Mouse (Mus musculus): ENCODE measurements around the gene Ndufab1.
A peak's percentile ranks its signal among the peaks of the same experiment; 100 is the strongest.
"Not testable (repeated sequence)": the region's sequence is repeated elsewhere in the genome, so short reads cannot be mapped to it uniquely, and the experiment has no call there.

The Ndufab1 gene

DNA sequence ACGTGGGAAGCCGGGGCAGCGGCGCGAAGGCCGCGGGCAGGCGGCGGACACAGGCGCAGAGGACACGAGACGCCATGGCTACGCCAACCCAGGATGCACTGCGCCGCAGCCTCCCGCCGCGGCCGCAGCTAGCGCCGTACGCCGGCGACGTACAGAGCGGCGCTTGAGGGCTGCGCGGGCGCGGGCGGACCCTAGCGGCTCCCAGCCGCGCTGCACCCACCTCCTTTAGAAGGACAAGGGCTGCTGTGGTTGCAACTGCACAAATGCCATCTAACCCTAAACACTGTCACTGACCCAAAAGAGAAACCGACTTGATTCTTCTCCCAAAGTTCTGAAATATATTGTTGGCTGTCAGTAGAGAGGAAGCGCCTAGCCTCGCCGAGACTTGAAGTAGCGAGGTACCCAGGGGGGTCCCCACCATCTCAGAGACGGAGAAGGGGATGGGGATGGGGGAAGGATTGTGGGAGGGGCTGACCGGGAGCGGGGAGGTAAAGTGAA lies at the start of gene Ndufab1:
Ndufab1 (minus strand) TSS at position 140 of the 498 bp plus-strand sequence.
- DNase-seq, result peak; percentile 83

DNA sequence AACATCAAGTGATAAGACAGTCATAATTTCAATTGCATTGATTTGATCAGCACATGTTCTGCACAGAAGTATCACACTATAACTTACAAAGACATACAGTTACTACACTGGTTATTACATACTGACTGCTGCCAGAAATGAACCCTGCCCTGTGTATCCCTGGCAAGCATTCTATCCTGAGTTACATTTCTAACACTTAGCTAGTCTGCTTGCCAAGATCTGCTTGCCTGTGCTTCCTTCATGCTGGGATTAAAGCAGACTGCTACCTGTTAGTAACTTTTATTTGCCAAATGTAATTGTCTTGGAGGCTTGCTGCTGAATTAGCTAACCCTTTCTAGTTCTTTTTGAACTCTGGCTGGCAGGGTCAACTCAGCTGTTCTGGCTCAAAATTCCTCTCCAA lies 39.3 kb upstream of the Ndufab1 start:
- no peak for DNase-seq

DNA sequence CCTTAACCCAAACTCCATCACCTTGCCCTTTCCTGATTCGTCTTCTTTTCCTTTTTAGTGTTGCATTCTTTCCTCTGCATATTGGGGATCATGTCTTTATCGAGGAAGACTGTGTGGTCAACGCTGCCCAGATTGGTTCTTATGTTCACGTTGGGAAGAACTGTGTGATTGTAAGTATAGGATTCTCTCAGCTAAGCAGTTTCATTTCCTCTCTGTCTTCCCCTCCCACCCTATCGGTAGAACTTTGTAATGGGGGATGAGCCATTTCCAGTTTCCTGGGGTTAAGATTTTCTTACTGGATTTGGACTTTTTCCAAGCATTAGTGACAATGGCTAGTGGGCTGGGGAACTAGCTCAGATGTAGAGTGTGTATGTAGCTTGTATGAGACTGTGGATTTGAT lies 36.5 kb upstream of the Ndufab1 start:
- DNase-seq, result no peak

DNA sequence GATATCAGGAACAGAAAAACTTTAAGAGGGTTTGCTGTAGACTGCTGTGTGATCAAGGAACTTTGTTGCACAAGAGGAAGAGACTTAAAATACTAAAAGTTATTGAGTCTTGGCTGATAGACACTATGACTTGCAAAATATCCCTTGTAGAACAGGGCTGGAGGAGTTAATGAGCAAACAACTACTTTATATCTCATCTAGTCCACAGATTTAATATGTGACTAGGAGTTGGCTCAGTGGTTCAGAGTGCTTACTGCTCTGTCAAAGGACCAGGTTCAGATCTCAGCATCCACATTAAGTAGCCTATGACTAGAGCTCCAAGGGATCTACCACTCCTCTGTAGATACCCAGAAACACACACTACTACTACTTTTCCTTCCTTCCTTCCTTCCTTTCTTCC lies 35.4 kb upstream of the Ndufab1 start:
- no peak for DNase-seq

DNA sequence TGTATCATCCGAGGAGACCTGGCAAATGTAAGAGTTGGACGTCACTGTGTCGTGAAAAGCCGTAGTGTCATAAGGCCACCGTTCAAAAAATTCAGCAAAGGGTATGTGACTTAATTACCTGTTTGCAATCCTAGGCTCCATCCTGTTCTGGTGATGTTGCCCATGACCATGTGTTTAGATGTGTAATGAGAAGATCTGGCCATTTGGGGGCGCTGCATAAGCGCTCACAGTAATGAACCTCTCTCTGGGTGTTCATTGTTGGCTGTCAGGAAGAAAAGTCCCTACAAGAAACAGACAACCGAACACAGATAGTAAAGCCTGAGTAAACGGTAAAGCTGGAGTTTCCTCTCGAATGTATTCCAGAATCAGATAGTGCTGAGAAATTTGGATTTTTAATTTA lies 33.4 kb upstream of the Ndufab1 start:
- DNase-seq, result peak; percentile 19

DNA sequence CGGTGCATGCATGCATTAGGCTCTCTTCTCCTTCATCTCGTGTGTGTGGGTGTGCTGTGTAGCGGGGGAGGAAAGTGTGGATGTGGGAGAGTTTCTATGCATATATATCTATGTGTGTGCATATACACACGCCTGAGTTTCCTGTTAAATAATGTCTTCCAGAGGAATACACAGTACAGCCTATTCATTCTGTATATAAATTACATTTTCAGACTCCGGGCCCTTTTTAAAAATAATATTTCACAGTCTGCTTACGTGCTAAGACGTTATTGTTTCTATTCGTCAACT lies 31.6 kb upstream of the Ndufab1 start:
- DNase-seq, result no peak

DNA sequence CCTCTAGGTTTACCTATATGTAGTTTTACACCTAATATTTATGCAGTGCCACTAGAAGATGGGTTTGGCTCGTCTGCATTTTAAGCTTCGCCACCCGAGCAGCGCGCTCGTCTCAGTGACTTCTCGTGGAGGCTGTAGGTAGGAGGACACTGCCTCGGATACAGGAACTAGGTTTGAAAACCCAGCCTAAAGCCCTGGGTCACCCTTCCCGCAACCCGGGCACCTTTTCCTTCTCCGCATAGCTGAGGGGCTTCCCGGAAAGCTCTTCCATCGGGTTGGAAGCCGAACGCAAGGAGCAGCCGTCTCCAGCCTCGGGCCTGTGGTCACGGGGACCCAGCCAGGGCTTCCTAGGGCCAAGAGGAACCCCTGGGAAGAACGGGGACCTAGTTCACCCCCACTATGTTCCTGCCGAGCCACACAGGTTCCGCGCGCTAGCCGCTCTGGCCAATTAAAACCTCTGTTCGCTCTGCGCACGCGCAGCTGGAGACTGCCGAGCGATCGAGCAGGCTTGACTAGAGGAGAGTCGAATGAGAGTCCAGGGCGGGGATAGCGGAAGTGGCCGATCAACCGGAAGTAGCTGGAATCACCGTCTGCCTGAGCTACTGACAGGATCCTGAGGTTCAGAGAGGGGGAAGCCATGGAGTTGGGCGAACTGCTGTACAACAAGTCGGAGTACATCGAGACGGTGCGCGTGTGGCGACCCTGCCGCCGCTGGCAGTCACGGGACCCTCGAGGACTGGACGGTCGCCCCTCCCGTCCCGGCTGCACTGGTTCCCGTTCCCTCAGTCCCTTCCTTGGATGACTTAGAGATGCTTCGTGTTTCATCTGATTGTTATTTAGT lies 31.0 kb upstream of the Ndufab1 start, which contains the start of the genes Palb2 and Dctn5:
Palb2 (minus strand) TSS at position 489 of the 841 bp plus-strand sequence.
Dctn5 (plus strand) TSS at position 545 of the 841 bp plus-strand sequence.
- DNase-seq, result peak; percentile 97

DNA sequence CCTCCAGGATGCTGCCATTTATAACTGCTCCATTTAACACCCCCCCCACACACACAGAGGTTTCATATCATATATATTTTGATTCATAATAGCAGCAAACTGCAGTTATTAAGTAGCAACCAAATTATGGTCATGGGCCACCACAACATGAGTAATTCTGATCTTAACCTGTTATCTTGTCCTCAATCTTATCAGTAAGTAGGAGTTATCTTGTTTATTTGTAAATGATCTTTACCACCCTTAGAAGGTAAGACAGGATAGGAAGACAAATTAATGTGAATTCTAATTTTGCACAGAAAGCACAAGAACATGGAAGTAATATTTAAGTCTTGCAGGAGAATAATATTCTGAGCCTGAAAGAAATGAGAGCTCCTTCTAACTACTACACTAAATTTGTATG lies 30.1 kb upstream of the Ndufab1 start:
- no peak for DNase-seq

DNA sequence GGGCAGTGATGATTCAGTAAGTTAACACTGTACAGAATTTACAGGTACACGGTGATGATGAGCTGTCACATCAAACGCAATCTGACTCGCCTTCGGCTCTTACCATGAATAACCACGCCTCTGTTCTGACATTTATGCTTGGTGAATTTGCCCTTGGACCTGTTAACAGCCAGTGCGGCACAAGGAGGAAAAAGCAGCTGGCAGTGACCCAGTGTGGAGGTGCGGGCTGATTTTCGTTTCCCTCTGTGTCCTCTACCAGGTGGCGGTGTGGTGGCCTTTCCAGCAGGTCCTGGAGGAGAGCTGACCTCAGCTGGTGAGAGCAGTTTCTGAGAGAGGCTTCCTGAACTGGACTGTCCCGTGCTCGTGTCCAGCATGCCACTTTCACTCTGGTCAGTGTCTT lies 25.3 kb upstream of the Ndufab1 start:
- no peak for DNase-seq

DNA sequence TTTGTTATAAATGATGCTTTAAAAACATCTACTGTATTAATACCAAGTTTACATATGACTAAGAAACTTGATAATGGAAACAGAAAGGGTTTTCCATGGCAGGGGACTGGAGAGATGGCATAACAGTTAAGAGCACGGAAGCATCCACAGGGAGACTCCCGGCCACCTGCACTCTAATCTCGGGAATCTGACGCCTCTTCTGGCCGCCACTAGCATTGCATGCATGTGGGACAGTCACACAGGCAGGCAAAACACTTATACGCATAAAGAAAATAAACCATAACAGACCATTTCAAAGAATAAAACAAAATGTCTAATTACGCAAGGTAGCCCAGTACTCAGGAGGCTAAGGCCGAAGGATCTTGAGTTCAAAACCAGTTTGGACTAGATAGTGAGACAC lies 23.9 kb upstream of the Ndufab1 start:
- no peak for DNase-seq

DNA sequence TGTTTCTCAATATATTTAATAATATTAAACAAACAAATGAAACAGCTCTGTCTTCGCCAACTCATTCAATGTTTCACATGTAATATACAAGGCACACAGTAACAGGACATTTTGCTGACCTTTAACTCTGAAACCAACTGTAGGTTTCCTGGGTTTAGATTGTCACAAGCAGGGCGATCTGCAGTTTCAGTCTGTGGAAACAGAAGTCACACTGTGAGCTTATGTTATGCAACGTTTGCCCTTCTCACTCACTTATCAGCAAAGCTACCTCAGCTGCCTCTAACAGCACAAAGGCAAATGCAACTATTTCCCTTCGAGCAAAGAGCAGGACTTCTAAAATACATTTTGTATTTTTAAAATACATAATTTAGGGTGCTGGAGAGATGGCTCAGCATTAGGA lies 21.8 kb upstream of the Ndufab1 start:
- no peak for DNase-seq

DNA sequence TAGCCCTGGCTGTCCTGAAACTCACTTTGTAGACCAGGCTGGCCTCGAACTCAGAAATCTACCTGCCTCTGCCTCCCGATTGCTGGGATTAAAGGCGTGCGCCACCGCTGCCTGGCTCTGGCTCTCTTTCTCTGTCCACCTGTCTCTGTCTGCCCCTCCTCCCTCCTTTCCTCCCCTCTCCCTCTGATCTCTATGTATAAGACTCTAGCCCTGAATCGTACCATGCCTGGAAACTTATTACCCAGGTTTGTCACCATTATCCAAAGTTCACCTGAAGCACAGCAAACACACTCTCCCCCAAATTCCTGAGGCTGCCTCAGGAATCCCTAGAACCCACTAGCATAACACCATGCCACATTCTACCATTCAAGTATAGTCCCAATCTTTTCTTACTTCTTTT lies 6.5 kb upstream of the Ndufab1 start:
- DNase-seq, result no peak

DNA sequence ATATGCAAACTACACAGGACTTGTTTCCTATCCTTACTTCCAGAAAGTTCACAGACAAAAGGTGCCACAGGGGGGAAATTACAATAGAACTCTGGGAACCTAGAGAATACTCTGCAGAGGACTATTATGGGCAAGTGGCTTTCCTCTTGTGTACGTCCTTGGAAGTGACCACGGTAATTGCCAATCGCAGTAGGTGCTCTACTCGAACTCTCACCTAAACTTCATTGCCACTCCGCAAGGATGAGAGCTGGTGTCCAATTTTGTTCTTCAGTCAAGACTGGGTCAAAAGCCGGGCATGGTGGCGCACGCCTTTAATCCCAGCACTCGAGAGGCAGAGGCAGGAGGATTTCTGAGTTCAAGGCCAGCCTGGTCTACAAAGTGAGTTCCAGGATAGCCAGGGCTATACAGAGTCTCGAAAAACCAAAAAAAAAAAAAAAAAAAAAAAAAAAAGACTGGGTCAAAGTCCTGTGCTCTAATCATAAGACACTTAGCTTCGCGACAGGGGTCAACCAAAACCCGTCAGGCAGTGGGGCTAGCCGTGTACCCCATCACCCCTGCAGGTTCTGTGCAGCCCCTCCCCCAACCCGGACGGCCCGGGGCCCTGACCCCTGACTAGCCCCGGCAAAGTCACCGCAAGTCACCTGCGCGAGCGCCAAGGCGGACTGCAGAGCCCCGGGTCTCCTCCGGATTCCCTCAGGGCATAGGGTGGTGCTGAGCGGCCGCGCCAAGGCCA lies 506 bp downstream of the Ndufab1 start:
- not testable (repeated sequence) for DNase-seq

DNA sequence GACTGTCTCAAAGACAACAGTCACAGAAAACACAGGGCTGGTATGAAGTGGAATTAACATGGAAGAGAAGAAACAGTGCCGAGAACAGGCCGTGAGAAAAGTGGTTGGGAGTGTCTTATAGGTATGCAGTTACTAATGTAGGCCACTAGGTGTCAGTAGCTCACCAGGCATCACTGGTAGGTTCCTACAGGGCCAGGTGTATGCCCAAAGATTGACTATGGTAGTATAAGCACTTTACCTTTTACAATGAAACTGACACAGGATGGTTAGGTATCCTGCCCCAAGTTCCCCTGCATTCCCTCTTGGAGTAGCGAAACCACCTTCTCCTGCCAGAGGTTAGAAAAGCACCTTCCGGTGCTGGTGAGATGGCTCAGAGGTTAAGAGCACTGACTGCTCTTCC lies 2.5 kb downstream of the Ndufab1 start:
- peak; percentile 60 for DNase-seq

DNA sequence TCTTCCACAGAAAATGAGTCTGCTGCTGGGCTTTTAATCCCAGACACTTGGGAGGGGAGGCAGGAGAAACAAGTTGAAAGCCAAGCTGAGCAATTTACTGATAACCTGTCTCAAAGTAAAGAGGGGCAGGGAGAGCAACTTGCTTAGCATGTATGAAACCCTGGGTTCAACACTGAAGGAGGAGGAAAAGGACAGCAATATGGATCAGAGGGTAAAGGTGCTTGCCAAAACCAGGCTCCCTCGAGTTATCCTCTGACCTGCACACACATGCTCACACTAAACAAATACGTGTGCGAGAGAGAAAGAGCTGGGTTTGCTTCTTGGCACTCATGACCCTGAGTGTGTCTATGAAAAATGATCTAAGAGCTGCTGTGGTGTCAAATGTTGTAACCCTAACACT lies 3.7 kb downstream of the Ndufab1 start:
- DNase-seq, result no peak

DNA sequence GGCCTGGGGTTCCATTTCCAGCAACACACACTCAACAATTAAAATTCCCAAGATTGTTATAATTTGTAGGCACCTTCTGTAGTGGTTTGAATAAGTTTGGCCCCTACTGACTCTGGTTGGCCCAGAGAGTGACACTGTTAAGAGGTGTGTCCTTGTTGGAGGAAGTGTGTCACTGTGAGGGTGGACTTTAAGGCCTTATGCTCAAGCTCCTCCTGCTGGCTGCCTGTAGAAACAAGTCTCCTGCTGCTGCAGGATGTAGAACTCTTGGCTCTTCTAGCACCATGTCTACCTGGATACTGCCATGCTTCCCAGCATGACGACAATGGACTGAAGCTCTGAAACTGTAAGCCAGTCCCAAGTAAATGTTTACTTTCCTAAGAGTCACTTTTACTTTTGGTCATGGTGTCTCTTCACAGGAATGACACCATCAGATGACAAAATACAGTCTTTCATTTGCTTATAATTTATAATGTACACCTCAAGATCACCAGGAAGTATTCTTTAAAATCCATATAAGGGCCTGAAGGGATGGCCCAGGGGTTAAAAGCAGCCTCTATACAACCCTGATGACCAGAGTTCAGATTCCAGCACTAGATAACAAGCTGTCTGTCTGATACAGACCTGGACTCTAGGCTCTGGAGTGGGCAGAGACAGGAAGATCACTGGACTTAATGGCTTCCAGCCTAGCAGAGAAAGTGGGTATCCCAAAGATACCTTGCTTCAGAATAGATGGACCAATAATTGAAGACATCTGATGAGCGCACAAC lies 6.9 kb downstream of the Ndufab1 start:
- no peak for DNase-seq

DNA sequence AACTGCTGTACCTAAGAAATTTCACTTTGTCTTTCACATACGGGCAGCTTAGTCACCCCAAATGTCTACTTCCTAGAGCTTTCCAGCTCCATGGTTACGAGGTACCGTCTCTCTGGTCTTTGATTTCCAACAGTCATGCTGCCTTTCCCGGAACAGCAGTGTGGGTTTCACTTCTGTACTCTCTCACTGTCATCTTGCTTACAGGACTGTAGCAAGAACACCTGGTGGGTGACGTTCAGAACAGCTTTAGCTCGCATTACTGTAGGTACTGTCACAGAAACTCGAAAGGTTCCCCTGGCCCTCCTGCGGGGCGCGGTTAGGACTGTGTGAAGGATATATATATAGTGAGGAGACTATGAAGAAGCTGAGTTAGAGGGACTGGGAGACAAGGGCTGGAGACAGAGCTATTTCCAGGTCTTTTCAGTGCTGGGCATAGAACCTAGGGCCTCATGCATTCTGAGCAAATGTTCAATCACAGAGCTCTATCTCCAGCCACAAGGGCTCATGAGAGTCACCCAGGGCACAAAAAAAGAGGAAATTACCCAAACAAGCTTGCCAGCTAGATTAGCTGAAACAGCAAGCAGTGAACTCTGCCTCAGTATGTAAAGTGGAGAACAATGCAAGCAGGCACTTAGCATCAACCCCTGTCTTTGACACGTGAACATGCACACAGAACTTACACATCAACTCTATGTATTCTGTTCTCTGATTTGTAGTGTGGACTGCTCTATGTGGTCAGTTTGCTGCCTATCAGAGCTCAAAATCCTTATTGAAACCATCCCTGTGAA lies 14.3 kb downstream of the Ndufab1 start:
- DNase-seq, result no peak

DNA sequence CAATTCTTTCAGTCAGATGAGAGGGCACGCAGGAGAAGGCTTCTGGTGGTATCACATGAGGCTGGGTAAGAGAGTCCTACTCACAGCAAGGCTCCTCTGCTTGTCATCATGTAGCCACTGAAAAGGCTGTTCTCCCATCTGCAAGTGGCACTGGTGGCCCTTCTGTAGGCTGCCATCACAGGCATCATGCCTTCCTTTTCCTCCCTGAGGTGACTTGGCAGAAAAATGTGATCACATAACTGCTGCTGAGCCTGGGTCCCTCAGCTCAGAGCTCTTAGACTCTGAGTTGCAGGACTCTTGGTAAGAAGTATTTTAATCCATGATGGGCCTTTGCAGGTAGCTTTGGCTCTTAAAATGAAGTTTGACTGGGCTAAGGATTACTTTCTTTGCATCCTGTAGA lies 20.6 kb downstream of the Ndufab1 start:
- DNase-seq, result no peak

DNA sequence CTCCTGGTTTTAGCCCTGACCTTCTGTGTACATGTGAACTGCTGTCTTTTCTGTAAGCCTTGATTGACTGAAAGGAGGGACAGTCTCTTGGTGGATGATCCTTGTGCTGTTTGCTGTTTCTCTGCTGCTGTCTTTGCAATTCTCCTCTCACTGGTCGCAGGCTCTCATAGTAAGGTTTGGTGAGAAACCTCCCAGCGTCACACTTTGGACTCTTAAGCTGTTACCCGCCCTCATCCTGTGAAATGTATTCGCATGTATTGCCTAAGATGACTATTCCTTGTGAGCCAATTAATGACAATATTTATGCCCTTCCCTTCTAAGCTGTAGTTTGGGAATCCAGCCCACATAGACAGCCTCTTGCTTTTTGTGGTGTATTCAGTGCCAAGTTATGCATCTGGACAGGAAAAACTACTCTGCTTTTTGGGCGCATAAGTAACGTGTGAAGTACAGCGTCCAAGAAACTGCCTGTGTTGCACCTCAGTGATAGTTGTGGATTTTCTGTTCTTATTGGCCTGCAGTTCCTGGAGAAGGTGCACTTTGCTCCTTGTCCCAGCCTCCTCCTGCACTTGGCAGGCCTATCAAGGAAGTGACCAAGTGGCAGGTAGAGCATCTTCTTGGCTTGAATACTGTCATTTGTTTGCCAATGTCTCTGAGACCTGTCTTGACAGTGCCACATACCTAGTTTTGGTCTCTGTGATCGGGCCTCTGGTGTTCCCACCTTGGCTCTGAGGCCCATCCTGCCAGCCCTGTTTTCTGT lies 21.7 kb downstream of the Ndufab1 start:
- no peak for DNase-seq

DNA sequence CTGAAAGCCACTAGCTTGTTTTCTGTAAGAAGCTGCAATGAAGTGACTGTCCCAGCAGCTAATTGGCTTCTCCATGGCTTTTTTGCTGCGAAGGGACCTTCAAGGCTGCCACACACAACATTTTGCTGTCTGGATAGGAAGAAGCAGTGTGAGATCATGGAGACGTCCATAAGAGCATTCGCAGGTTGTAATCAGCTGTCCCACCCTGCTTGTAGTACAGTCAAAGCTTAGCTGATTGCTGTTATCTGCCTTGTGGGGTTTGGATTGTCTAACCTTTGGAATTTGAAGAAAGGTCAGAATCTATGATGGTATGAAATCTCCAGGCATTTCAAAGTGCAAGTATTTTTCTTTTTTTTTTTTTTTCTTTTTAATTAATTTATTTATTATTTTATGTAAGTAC lies 27.3 kb downstream of the Ndufab1 start:
- DNase-seq, result no peak

DNA sequence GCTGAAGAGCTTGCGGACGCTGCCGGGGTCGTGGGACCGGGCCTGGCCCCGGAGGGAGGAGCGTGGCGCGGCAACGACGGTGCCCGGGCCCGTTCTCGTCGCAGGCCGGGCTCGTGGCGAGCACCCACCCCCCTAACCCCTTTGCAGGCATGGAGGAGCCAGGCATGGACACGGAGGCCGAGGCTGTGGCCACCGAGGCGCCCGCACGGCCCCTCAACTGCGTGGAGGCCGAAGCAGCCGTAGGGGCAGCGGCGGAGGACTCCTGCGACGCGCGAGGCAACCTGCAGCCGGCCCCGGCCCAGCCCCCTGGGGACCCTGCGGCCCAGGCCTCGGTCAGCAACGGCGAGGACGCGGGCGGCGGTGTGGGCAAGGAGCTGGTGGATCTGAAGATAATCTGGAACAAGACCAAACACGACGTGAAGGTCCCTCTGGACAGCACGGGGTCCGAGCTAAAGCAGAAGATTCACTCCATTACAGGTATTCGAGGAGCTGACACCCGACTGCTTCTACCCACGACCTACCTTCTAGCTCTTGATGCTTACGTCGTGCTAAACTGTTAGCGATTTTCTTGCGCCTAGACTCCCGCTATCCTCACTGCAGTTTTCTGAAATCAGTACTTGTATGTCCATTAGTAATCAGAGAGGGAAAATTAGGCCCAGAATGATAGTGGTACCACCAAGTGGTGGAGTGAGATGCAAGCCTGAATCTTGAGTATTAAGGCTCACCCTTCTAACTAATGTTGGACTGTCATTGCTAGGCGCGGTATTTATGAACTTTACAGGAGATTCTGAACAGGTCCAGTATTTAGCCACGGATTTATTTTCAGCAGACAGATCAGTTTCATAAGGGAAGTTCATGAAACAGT lies 33.9 kb downstream of the Ndufab1 start:
- DNase-seq, result peak; percentile 48
